Mouse (Mus musculus): ENCODE measurements around the gene Cacnb4.

Gene Cacnb4

GRCm38 (mm10) chr2:52676023-52676912, at the start of gene Cacnb4:
Gene Cacnb4 (minus strand): TSS chr2:52676831.
- peak; percentile 27 for DNase-seq

GRCm38 (mm10) chr2:52720231-52721025, 43.8 kb upstream of the Cacnb4 start:
- DNase-seq, result no peak

GRCm38 (mm10) chr2:52717076-52717475, 40.4 kb upstream of the Cacnb4 start:
- DNase-seq, result no peak

- peak; percentile 55 for DNase-seq
Observed at GRCm38 (mm10) chr2:52715538-52715937, 38.9 kb upstream of the Cacnb4 start.

GRCm38 (mm10) chr2:52714111-52714510, 37.5 kb upstream of the Cacnb4 start:
- DNase-seq, result no peak

- DNase-seq, result no peak
Observed at GRCm38 (mm10) chr2:52710804-52711203, 34.2 kb upstream of the Cacnb4 start.

GRCm38 (mm10) chr2:52709417-52709816, 32.8 kb upstream of the Cacnb4 start:
- no peak for DNase-seq

GRCm38 (mm10) chr2:52701368-52702036, 24.9 kb upstream of the Cacnb4 start:
- DNase-seq, result no peak

GRCm38 (mm10) chr2:52700352-52700751, 23.7 kb upstream of the Cacnb4 start:
- DNase-seq, result no peak

GRCm38 (mm10) chr2:52694604-52695003, 18.0 kb upstream of the Cacnb4 start:
- no peak for DNase-seq

GRCm38 (mm10) chr2:52691745-52692144, 15.1 kb upstream of the Cacnb4 start:
- DNase-seq, result no peak

- DNase-seq, result no peak
Observed at GRCm38 (mm10) chr2:52686601-52687000, 10.0 kb upstream of the Cacnb4 start.

- no peak for DNase-seq
Observed at GRCm38 (mm10) chr2:52677589-52677988, 958 bp upstream of the Cacnb4 start.

GRCm38 (mm10) chr2:52676913-52677303, 277 bp upstream of the Cacnb4 start:
- DNase-seq, result no peak

GRCm38 (mm10) chr2:52675278-52675987, 1.2 kb downstream of the Cacnb4 start:
- DNase-seq, result no peak

- peak; percentile 38 for DNase-seq
Observed at GRCm38 (mm10) chr2:52674886-52675277, 1.7 kb downstream of the Cacnb4 start.

- no peak for DNase-seq
Observed at GRCm38 (mm10) chr2:52673172-52673571, 3.5 kb downstream of the Cacnb4 start.

- DNase-seq, result peak; percentile 71
Observed at GRCm38 (mm10) chr2:52670733-52671132, 5.9 kb downstream of the Cacnb4 start.

- no peak for DNase-seq
Observed at GRCm38 (mm10) chr2:52668480-52668879, 8.2 kb downstream of the Cacnb4 start.

- DNase-seq, result no peak
Observed at GRCm38 (mm10) chr2:52656722-52657121, 19.9 kb downstream of the Cacnb4 start.

GRCm38 (mm10) chr2:52654541-52654940, 22.1 kb downstream of the Cacnb4 start:
- no peak for DNase-seq

GRCm38 (mm10) chr2:52651547-52651946, 25.1 kb downstream of the Cacnb4 start:
- DNase-seq, result no peak
